Mouse (Mus musculus): ENCODE measurements around the gene Esr2.
A peak's percentile ranks its signal among the peaks of the same experiment; 100 is the strongest.
"Not testable (repeated sequence)": the region's sequence is repeated elsewhere in the genome, so short reads cannot be mapped to it uniquely, and the experiment has no call there.

The Esr2 gene

GRCm38 (mm10) chr12:76177000-76177863, at the start of gene Esr2:
TSS of gene Esr2 (minus strand) at chr12:76177259.
- no peak for DNase-seq (ENCODE audit: low read depth)

GRCm38 (mm10) chr12:76222104-76222503, 45.0 kb upstream of the Esr2 start:
- not testable (repeated sequence) for DNase-seq (ENCODE audit: low read depth)

- DNase-seq (ENCODE audit: low read depth), result no peak
Observed at GRCm38 (mm10) chr12:76216716-76217115, 39.7 kb upstream of the Esr2 start.

DNA sequence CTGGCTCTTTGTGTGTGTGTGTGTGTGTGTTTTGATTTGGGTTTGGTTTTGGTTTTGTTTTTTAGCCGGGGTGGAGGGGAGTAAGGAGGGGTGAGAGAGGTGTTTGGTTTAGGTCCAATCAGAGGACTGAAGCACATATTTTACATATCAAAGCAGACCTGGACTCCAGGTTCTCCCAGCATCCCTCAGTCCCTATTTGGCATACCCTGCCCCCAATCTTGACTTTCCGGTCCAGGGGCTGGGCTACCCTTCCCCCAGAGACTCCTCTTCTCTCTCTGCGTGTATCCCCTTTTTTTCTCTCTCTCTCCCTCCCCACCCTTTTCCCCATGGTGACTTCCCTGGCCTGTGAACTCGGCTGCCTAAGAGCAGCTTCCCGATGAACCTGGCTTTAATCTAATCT, 38.1 kb upstream of the Esr2 start:
- no peak for DNase-seq (ENCODE audit: low read depth)

DNA sequence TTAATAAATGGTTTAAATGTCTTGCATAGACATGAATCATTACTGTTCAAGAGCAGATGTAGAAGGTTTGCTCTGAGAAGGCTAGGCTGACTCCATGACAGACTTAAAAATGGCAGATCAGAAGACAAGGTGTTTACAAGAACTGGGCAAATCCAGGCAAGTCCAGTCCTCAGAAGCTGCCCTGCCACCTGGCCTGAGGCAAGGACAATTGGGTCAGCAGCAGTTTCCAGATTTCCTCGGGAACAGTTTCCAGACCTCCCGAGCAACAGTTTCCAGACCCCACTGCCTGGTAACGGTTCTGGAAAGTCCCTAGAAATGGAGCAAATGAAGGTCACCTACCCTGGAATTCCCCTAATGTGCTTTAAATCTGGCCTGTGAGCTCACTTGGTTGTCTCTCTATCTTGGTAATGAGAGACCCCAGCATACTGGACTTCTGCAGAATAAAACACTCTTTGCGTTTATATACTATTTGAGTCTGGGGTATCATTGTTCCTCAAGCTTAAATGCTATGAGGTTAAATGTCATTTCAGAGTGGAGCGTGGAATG, 32.4 kb upstream of the Esr2 start:
- no peak for DNase-seq (ENCODE audit: low read depth)

DNA sequence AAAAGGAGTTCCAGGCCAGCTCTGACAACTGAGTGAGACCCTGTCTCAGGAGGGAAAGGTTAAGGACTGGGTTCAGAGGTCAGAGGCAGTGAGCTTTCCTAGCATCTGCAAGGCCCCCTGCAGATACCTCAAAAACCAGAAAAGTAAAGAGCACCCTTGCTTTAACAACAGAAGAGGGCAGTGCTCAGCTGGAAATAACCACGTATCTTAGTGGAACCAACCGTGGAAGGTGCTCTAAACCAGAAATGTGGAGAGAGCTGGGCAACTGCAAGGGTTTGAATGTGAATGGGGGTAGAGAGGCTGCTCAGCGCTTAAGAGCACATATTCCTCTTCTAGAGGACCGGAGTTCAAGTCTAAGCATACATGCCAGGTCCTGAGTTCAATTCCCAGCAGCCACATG, 23.3 kb upstream of the Esr2 start:
- DNase-seq (ENCODE audit: low read depth), result no peak

DNA sequence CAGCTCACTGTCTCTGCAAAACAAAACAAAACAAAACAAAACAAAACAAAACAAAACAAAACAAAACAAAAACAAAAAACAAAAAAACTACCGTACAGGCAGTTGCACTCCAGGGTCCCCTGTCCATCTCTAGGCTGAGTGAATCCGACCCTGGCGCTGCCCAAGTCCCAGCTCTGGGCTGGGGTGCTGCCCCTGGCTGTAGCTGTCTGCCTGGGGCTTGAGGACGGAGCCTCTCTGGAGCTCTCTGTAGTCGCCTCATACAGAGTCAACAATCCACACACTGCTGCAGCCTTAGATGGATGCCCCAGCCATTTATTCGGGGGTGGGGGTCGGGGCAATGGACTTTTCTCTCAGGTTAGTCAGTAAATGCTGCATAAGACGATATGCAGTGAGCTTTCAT, 20.0 kb upstream of the Esr2 start:
- DNase-seq (ENCODE audit: low read depth), result no peak

DNA sequence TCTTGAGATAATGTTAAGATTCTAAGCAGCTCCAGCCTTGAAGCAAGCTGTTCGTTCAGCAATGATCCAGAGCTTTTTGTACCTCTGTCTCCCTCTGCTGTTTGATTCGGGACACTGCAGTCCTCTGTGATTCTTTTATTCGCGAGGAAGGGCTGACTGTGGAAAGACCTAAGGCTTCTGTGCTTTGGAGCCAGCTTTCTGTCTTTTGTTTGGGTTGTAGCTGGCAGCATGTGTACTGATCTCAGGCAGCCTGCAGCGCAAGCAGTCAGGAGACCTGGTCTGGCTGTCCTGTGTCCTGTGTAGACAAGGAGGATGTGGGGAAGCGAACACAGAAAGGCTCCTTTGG, 19.6 kb upstream of the Esr2 start:
- peak; percentile 52 for DNase-seq (ENCODE audit: low read depth)

DNA sequence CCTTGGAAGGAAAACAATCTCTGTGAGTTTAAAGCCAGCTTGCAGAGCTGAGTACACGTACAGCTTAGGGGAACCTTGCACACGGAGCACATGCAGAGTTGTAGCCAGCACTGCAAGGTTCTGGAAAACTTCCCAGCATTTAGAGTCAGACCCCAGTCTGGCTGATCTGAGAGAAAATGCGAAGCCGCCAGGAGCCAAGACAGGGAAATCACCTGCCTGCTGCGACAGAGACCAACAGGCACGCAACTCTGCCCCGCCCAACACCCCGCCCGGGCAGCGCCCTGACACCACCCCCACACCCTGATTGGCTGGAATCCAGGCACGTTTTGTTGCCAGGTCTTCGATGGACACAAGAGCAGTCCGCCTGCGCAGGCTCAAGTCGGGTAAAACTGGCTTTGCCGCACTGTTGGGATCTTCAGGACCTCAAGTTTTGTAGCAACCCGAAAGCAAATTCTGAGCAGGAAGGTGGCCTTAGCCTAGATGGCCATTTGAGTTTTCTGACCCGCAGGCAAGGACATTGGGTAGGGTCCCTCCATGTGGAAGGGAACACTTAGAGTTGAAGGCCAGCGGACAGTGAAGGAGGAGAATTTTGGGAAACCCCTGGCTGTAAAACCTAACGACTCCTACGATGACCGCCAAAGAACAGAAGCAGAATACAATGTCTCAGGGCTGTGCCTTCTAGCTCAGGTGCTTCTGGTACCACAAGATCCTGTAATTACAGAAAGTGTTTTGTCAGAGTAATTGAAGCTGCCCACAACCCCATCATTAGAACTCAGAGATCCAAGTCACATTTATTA, 19.1 kb upstream of the Esr2 start:
- DNase-seq (ENCODE audit: low read depth), result no peak

DNA sequence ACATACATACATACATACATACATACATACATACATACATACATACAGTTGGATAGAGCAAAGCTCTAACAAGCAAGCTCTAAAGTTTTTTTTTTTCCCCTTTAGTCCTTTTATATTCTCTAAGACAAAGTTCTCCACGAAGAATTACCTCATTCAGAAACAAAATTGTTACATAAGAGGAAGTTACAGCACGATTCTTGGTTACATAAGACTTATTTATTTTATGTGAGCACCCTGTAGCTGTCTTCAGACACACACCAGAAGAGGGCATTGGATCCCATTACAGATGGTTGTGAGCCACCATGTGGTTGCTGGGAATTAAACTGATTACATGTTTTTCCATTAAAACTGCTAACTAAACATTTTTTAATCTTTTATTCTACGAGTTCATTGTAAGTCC, 17.5 kb upstream of the Esr2 start:
- no peak for DNase-seq (ENCODE audit: low read depth)

- no peak for DNase-seq (ENCODE audit: low read depth)
Observed at GRCm38 (mm10) chr12:76190940-76191339, 13.9 kb upstream of the Esr2 start.

GRCm38 (mm10) chr12:76187849-76188248, 10.8 kb upstream of the Esr2 start:
- no peak for DNase-seq (ENCODE audit: low read depth)

GRCm38 (mm10) chr12:76186473-76186872, 9.4 kb upstream of the Esr2 start:
- no peak for DNase-seq (ENCODE audit: low read depth)

- no peak for DNase-seq (ENCODE audit: low read depth)
Observed at GRCm38 (mm10) chr12:76185167-76185816, 8.2 kb upstream of the Esr2 start.

- DNase-seq (ENCODE audit: low read depth), result no peak
Observed at GRCm38 (mm10) chr12:76184271-76184670, 7.2 kb upstream of the Esr2 start.

DNA sequence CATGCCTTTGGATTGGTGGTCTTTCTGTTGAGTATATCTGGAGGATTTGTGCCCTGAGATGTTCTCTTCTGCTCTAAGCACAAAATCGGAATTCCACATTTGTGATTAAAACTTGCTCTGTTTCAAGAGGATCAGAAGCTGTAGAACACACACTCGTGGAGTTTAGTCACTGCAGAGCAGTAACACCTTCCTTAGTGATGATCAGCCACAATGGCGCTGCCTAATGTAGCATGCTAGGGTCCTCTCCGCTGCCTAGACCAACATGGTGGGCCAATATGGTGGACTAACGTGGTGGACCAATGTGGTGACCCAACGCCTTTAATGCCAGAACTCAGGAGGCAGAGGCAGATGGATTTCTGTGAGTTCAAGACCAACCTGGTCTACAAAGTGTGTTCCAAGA, 5.8 kb upstream of the Esr2 start:
- DNase-seq (ENCODE audit: low read depth), result no peak

DNA sequence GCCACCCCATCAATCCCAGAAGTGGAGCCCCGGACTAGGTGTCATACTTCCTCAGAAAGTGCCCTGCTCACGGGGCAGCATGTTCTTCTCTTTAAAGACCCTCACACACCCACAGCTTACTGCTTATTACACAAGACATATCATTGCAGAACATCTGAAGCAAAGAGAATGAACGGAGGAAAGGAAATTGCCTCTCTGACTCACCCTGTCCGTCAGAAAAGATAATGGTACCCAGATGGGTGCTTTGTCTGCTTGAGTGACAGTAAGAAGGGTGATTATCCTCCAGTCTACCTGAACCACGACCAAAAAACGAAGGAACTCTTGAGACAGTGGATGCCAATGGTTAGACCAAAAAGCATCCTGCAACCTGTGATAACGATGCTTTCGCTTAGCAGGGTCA, 4.4 kb upstream of the Esr2 start:
- no peak for DNase-seq (ENCODE audit: low read depth)

DNA sequence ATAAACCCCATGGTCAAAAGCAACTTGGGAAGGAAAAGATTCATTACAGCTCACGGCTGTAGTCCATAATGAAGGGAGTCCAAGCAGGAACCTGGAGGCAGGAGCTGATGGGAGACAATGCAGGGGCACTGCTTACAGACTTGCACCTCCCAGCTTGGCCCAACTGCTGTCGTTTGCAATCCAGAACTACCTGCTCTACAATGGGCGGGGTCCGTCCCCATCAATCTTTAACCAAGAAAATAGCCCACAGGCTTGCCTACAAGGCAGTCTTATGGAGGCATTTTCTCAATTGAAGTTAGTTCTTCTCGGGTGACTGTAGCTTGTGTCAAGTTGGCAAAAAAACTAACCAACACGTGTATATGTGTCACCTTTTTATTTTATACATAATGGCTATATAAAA, 3.4 kb upstream of the Esr2 start:
- DNase-seq (ENCODE audit: low read depth), result no peak

DNA sequence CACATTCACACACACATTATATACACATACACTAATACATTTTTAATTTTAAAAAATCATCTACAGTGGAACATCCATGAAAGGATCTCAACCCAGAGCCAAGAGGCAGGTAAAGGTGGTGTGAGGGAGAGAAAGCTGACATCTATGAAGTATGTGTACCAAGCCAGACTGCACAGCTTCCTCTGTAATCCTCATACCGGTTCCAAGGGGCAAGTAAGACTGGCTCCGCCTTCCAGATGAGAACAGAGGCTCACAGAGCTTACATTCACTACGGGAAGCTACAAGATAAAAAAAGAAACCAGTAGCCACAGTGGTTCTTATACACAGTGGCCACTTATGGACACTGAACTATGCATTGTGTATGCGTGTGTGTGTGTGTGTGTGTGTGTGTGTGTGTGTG, 2.5 kb upstream of the Esr2 start:
- DNase-seq (ENCODE audit: low read depth), result no peak

DNA sequence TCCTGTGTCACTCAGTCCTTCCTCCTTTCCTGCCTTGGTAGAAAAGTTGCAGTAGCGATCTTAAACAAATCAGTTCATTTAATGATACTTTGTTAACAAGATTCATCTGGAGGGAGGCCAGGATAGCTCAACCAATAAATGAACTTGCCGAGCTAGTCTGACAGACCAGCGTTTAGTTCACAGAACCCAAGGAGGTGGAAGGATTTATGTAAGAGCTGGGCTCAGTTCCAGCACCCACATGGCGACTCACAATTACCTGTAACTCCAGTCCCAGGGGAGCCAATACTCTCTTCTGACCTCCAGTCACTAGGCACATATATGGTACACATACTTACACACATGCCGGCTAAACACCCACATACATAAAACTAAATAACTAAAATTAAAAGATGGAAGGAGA, 2.0 kb upstream of the Esr2 start:
- no peak for DNase-seq (ENCODE audit: low read depth)

- DNase-seq (ENCODE audit: low read depth), result no peak
Observed at GRCm38 (mm10) chr12:76177864-76178518, 932 bp upstream of the Esr2 start.

DNA sequence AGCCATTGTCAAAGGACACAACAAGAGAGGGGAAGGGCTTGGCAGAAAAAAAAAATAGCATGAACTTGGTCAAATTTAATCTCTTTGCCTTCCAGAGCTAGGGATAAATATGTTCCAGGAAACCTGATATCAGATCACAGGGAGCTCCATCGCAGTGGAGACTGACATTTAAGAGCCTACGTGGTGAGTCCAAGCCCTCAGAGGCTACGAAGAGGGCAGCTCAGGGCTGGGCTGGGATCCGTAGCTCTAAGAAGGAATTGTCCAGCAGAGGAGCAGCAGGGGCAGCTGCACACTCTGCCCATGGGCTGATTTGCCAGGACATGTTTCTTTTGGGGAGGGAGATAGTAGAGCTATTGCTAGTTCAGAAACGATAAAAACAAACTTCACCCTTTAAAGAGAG, 11.4 kb downstream of the Esr2 start:
- DNase-seq (ENCODE audit: low read depth), result no peak

Measured in fibroblast of lung, adult 2 months (primary cell).